8 mouse cellular contexts compared by ENCODE assay signal in genomic region chrX:135742304-135743055, GRCm38 (mm10). TPM values are rescaled to one million over a fixed set of nuclear protein-coding genes. Genes with fewer than 3 reads are reported as not detected.
A peak's percentile ranks its signal among the peaks of the same experiment; 100 is the strongest.
DNase-seq lines count a peak whose midpoint lies in the region; ATAC-seq lines count a peak whose summit lies in the region.

TSS of gene Armcx5 (plus strand) at chrX:135742733.
TSS of gene Gprasp1 (plus strand) at chrX:135742733.

- peak; percentile 95 for DNase-seq in R1 (ENCODE audit: low read depth, low spot score)
- DNase-seq in cerebellum, postnatal 25 days = peak; percentile 90 to 92
- DNase-seq in frontal cortex, postnatal 25 days (ENCODE audit: low spot score in 2 of 2) = peak; percentile 67 to 78
- peak; percentile 88 for DNase-seq in hindbrain, embryonic 14.5 days (ENCODE audit: low spot score)
- DNase-seq in layer of hippocampus, postnatal 36 days = peak; percentile 85 to 87
- DNase-seq in lung, postnatal 36 days = peak; percentile 95
- DNase-seq in retina, postnatal 1 day = peak; percentile 96
- peak; percentile 57 to 80 for DNase-seq in urinary bladder, adult 18-20 months (ENCODE audit: low spot score in 2 of 2)

- H3K4me3 ChIP-seq in hindbrain, embryonic 14.5 days (replicated peaks; ENCODE audit: low read length) = peak within 1 kb of the TSS; percentile 59

- peak within 1 kb of the TSS; percentile 55 for H3K4me2 ChIP-seq in hindbrain, embryonic 14.5 days (replicated peaks)

- H3K36me3 ChIP-seq in hindbrain, embryonic 14.5 days (replicated peaks; ENCODE audit: control insufficient read depth, insufficient read depth) = peaks cover 16% of the 10 kb centered on the region; the same call in 1 of the 2 replicates

- ATAC-seq in hindbrain, embryonic 14.5 days (ENCODE audit: low FRiP score) = peak; percentile 98

- WGBS in hindbrain, embryonic 14.5 days = 17% methylated on average over 48 of the region's 48 CpGs

- peaks cover 7% of the 10 kb centered on the region; the same call in 1 of the 2 replicates for H3K4me1 ChIP-seq in hindbrain, embryonic 14.5 days (replicated peaks; ENCODE audit: control insufficient read depth, insufficient read depth, low read length)

- no peaks in the 10 kb centered on the region for H3K9me3 ChIP-seq in hindbrain, embryonic 14.5 days (ENCODE audit: control insufficient read depth, low read length)

- H3K9ac ChIP-seq in hindbrain, embryonic 14.5 days = peak within 1 kb of the TSS; percentile 74

- H3K27ac ChIP-seq in hindbrain, embryonic 14.5 days = peak within 1 kb of the TSS; percentile 97

- H3K27me3 ChIP-seq in hindbrain, embryonic 14.5 days (ENCODE audit: control insufficient read depth, insufficient read depth, low read length) = peaks cover 4% of the 10 kb centered on the region

RNA-seq across cellular contexts. Expression of gene Armcx5, which starts in this region (rescaled TPM):
- polyA plus RNA-seq in hindbrain, embryonic 14.5 days (2014; fragmentation: Nextera tagmentation; extraction: Ambion mirVana) = 8.9 and 10.5 TPM in 2 replicates
- total RNA-seq in layer of hippocampus, postnatal 36 days (2021) = 10 to 100 TPM; 22.7 to 23.9 TPM

RNA-seq across cellular contexts. Expression of gene Gprasp1, which starts in this region (rescaled TPM):
- polyA plus RNA-seq in hindbrain, embryonic 14.5 days (2014; fragmentation: Nextera tagmentation; extraction: Ambion mirVana) = 241 and 290 TPM in 2 replicates
- total RNA-seq in layer of hippocampus, postnatal 36 days (2021) = 100 to 1,000 TPM; 316 to 323 TPM

Comparison
In these comparisons a context has a peak if more than half of its experiments do, and no peak if none do; other contexts are left out.
1. Peak in every context shown above with its lines: DNase-seq, ATAC-seq, H3K4me3 ChIP-seq and H3K27ac ChIP-seq.